Mouse (Mus musculus) midbrain, embryonic 10.5 days (tissue): ENCODE measurements around the gene Emg1. TPM values are rescaled to one million over a fixed set of nuclear protein-coding genes. Genes with fewer than 3 reads are reported as not detected.

ENCODE experiments used
- DNase-seq: peaks from one replicate; pipeline ENCODE4 v3.0.0-alpha.2; 2017; ENCODE audit warnings: low spot score
- H3K27ac ChIP-seq: fragments of 300-500 bp; sonication (generic); replicated peaks from 2 replicates; pipeline ENCODE4 v1.5.1; 2016; ENCODE audit warnings: mild to moderate bottlenecking
- H3K27me3 ChIP-seq: fragments of 300-500 bp; sonication (generic); 2 replicates; pipeline ENCODE4 v1.6.1; 2016; ENCODE audit warnings: low read depth, mild to moderate bottlenecking; ENCODE audit not compliant: poor library complexity, severe bottlenecking
- H3K36me3 ChIP-seq: fragments of 300-500 bp; sonication (generic); 2 replicates; pipeline ENCODE4 v1.6.1; 2016; ENCODE audit warnings: mild to moderate bottlenecking, moderate library complexity
- H3K4me1 ChIP-seq: fragments of 300-500 bp; sonication (generic); 2 replicates; pipeline ENCODE4 v1.6.1; 2016
- H3K4me3 ChIP-seq: fragments of 300-500 bp; sonication (generic); 2 replicates; pipeline ENCODE4 v1.5.1; 2016; ENCODE audit warnings: mild to moderate bottlenecking, moderate library complexity
- H3K9me3 ChIP-seq: fragments of 300-500 bp; sonication (generic); replicated peaks from 2 replicates; pipeline ENCODE4 v1.6.1; 2016; ENCODE audit warnings: mild to moderate bottlenecking
- WGBS: fragments of 180-500 bp; shearing (Covaris S2); methylation state at CpG from one replicate; pipeline ENCODE4 v1.1.7; 2016; 5-methylcytosine and 5-hydroxymethylcytosine counted together
- polyA plus RNA-seq: library from polyadenylated mRNA; unstranded; fragments of >200 nt; fragmentation: Nextera tagmentation; extraction: Ambion mirVana; gene quantifications from 2 replicates; pipeline ENCODE4 v1.2.1, GENCODE M21; 2016

The Emg1 gene
- 217 and 243 TPM in 2 replicates for polyA plus RNA-seq

GRCm38 (mm10) chr6:124711824-124712782, at the start of gene Emg1, which contains the start of gene Phb2:
Gene Emg1 (minus strand): TSS chr6:124712178.
Gene Phb2 (plus strand): TSS chr6:124712336.
- peaks cover 74% of the 10 kb centered on the region for H3K36me3 ChIP-seq
- under 1% methylated on average over 76 of the region's 76 CpGs for WGBS
- H3K4me1 ChIP-seq: peaks cover 44% of the 10 kb centered on the region
- H3K27ac ChIP-seq: peak within 1 kb of the TSS; percentile 92
- no peaks in the 10 kb centered on the region for H3K27me3 ChIP-seq
- no peaks in the 10 kb centered on the region for H3K9me3 ChIP-seq
- peak; percentile 99 for DNase-seq
- peak within 1 kb of the TSS; percentile 92 for H3K4me3 ChIP-seq

DNA sequence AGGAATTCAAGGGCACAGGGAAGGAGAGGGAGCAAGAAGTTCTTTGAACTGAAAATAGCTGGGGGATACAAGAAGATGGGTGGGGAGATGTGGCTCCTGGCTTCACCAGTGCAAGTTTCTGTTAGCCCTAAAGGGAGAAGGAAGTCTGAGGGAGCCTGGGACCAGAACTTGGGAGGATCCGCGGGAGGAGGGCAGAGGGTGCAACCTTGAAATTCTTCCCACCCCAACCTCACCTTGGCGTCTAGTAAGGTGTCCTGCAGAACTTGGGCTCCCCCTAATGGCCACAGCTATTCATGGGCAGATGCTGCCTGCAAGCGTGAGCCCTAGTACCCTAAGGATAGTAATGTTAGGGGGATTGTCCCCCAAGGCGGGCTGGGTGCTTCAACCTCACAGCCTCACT, 47.3 kb upstream of the Emg1 start:
- H3K4me1 ChIP-seq: peaks cover 45% of the 10 kb centered on the region
- WGBS: 5% methylated on average over 5 of the region's 5 CpGs
- H3K36me3 ChIP-seq: no peaks in the 10 kb centered on the region
- peak overlapping the region; percentile 90; the same call in 1 of the 2 replicates for H3K4me3 ChIP-seq
- H3K27me3 ChIP-seq: peaks cover 11% of the 10 kb centered on the region; the same call in 1 of the 2 replicates
- DNase-seq: peak; percentile 80
- no peaks in the 10 kb centered on the region for H3K9me3 ChIP-seq
- peak overlapping the region; percentile 98 for H3K27ac ChIP-seq

DNA sequence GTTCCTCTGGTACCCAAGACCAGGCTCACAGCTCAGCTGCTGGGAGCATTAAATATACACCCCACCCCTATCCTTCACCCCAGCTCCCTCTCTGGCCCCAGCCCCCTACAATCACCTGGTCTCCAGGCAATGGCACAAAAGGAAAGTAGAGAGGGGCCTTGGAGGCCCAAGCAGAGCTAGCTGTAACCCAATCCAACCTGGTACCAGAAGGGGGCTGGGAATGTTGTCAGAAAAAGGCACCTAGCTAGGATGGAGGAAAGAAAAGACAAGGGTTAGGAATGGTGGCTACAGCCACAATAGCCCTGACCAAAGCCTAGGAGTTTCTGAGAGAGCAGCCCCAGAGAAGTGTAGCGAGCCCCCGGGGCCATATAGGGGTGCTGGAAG, 46.9 kb upstream of the Emg1 start:
- H3K4me1 ChIP-seq: peaks cover 49% of the 10 kb centered on the region
- H3K36me3 ChIP-seq: no peaks in the 10 kb centered on the region
- no peak for DNase-seq
- H3K9me3 ChIP-seq: no peaks in the 10 kb centered on the region
- WGBS: 78% methylated on average over 2 of the region's 2 CpGs
- peak overlapping the region; percentile 90 for H3K4me3 ChIP-seq
- H3K27me3 ChIP-seq: peaks cover 11% of the 10 kb centered on the region; the same call in 1 of the 2 replicates
- peak overlapping the region; percentile 98 for H3K27ac ChIP-seq

GRCm38 (mm10) chr6:124757909-124758848, 46.2 kb upstream of the Emg1 start:
- 0 out of 2 replicates have a peak, but pooled peaks cover 1% of the 10 kb centered on the region for H3K36me3 ChIP-seq
- peak overlapping the region; percentile 90 for H3K4me3 ChIP-seq
- H3K4me1 ChIP-seq: peaks cover 54% of the 10 kb centered on the region
- no peaks in the 10 kb centered on the region for H3K9me3 ChIP-seq
- peak; percentile 67 for DNase-seq
- 24% methylated on average over 5 of the region's 5 CpGs for WGBS
- peak overlapping the region; percentile 98 for H3K27ac ChIP-seq
- H3K27me3 ChIP-seq: peaks cover 11% of the 10 kb centered on the region; the same call in 1 of the 2 replicates

- Histone ChIP-seq H3K4me3 (peak overlapping the region; percentile 90), H3K36me3 (0 out of 2 replicates have a peak, but pooled peaks cover 3% of the 10 kb centered on the region), H3K9me3 (no peaks in the 10 kb centered on the region), H3K27me3 (0 out of 2 replicates have a peak, but pooled peaks cover 4% of the 10 kb centered on the region), H3K27ac (peak overlapping the region; percentile 98), H3K4me1 (peaks cover 54% of the 10 kb centered on the region)
- 4% methylated on average over 5 of the region's 5 CpGs for WGBS
- DNase-seq: no peak
Observed at GRCm38 (mm10) chr6:124757351-124757880, 45.4 kb upstream of the Emg1 start.

DNA sequence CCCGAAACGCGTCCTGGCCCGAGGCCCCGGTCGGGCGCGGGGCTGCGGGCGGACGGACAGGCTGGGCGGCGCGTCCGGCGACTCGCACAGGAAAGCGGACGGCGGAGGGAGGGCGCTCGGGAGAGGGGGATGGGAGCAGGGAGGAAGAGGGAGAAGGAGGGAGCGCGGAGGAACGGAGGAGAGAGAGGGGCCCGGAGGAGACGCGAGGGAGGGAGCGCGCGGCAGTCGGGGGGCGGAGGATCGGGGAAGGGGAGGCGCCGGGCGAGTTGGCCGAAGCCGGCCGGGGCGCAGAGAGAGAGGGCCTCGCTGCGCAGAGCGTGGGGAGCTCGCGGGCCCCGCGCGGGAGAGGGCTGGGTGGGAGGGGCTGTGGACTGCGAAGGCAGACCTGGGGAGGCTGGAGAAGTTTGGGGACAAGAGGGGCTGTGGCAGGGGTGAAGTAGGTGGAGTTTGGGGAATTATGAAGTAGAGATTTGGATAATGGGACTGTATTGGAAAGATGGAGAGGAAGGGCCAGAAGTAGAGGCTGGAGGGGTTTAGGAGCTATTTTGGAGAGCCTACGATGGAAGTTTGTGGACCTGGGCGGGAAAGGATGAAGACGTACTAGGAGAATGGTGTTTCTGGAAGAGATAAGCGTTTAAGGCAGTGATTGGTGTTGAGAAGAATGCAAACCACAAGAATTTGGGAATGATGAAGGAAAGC, 44.8 kb upstream of the Emg1 start:
- H3K27me3 ChIP-seq: no peaks in the 10 kb centered on the region
- under 1% methylated on average over 54 of the region's 54 CpGs for WGBS
- H3K36me3 ChIP-seq: 0 out of 2 replicates have a peak, but pooled peaks cover 3% of the 10 kb centered on the region
- H3K27ac ChIP-seq: peak overlapping the region; percentile 98
- peak overlapping the region; percentile 90 for H3K4me3 ChIP-seq
- no peaks in the 10 kb centered on the region for H3K9me3 ChIP-seq
- peaks cover 54% of the 10 kb centered on the region for H3K4me1 ChIP-seq
- peak; percentile 87 for DNase-seq

DNA sequence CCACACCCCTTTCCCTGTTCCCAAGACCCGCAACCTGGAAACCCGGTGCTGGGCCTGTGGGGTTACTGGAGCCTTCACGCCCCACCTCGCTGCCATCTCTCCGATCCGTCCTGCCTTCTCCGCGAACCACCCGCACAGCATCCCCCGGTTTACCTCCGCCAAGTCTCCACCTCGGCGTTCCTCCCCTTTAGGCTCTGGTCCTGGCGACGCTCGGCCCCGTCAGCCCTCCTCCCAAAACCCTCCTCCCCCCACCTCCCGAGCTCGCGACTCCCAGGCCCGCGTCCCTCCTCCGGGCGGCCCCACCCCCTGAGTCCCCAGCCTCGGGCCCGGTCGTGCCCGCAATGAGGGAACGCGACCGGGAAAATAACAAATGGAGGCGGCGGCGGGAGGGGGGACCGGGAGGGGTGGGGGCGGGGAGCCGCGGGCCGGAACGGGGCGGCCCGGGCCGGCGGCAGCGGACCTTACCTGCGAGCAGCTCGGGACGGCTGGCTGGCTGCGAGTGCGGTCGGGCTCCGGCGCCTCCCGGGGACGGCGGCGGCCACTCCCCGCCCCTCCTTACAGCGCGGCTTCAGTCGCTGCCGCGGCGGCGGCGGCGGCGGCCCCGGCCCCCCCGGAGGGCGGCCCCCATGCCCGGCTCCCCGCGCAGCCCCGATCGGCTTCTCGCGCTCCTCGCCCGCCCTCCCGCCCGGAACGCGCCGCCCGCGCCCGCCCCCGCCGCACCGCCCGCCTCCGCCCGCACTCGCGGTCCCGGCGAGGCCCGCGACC, 44.0 kb upstream of the Emg1 start, which contains the start of the genes Gm45234 and Atn1:
Gene Gm45234 (minus strand): TSS at position 191 of the 765 bp plus-strand sequence.
Gene Atn1 (minus strand): TSS at position 694 of the 765 bp plus-strand sequence.
- WGBS: under 1% methylated on average over 73 of the region's 100 CpGs
- Histone ChIP-seq H3K4me3 (peak within 1 kb of the TSS; percentile 90), H3K9me3 (no peaks in the 10 kb centered on the region), H3K4me1 (peaks cover 54% of the 10 kb centered on the region), H3K27ac (peak within 1 kb of the TSS; percentile 98), H3K36me3 (0 out of 2 replicates have a peak, but pooled peaks cover 8% of the 10 kb centered on the region), H3K27me3 (no peaks in the 10 kb centered on the region)
- DNase-seq: peak; percentile 81

GRCm38 (mm10) chr6:124755306-124755705, 43.3 kb upstream of the Emg1 start:
- WGBS: 1% methylated on average over 3 of the region's 3 CpGs
- Histone ChIP-seq H3K4me3 (peak overlapping the region; percentile 90), H3K9me3 (no peaks in the 10 kb centered on the region), H3K27me3 (no peaks in the 10 kb centered on the region), H3K4me1 (peaks cover 54% of the 10 kb centered on the region), H3K27ac (peak overlapping the region; percentile 98), H3K36me3 (0 out of 2 replicates have a peak, but pooled peaks cover 10% of the 10 kb centered on the region)
- DNase-seq: peak; percentile 14

- Histone ChIP-seq H3K9me3 (no peaks in the 10 kb centered on the region), H3K27me3 (no peaks in the 10 kb centered on the region), H3K27ac (no peak overlapping the region), H3K36me3 (peaks cover 23% of the 10 kb centered on the region), H3K4me1 (peaks cover 47% of the 10 kb centered on the region), H3K4me3 (0 out of 2 replicates have a peak overlapping the region, but pooled peaks have one; percentile 90)
- no peak for DNase-seq
- WGBS: 89% methylated on average over 2 of the region's 2 CpGs
Observed at GRCm38 (mm10) chr6:124753861-124754260, 41.9 kb upstream of the Emg1 start.

DNA sequence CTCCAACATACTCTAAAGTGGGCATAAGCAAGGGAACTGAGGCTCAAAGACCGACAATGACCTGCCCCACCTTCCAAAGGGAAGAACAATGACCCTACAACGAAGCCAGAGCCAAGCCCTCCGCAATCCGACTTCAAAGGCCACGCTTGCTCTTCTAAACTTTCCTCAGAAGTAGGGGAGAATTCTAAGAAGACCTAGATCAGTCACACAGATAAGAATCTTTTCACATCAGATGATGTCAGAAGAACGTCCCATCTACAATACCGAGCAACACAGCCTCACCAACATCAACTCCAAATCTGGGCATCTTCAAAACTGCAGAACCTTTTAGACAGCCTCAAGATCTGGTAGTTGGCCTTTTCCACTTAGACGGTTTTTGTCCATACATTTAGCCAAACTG, 38.4 kb upstream of the Emg1 start:
- H3K4me3 ChIP-seq: no peak overlapping the region
- H3K4me1 ChIP-seq: peaks cover 41% of the 10 kb centered on the region
- H3K27me3 ChIP-seq: 0 out of 2 replicates have a peak, but pooled peaks cover 4% of the 10 kb centered on the region
- H3K9me3 ChIP-seq: no peaks in the 10 kb centered on the region
- H3K36me3 ChIP-seq: peaks cover 47% of the 10 kb centered on the region
- DNase-seq: no peak
- no peak overlapping the region for H3K27ac ChIP-seq
- 90% methylated on average over 8 of the region's 8 CpGs for WGBS
